Mouse (Mus musculus): Measurements from ENCODE around the gene Ogdhl.
"Not testable (repeated sequence)": the region's sequence is repeated elsewhere in the genome, so short reads cannot be mapped to it uniquely, and the experiment has no call there.

Ogdhl gene

GRCm38 (mm10) chr14:32321732-32322685 is at the start of gene Ogdhl:
TSS of gene Ogdhl (plus strand) at chr14:32322019.
- CTCF ChIA-PET = no interaction called here

GRCm38 (mm10) chr14:32301622-32302021 is 20.2 kb upstream of the Ogdhl start:
- CTCF ChIA-PET = interaction anchor here (0.7 kb wide), 1 partner anchor 129 kb away, joined by 3 read pairs; no protein-coding TSS in a partner anchor

- CTCF ChIA-PET = no interaction called here
Observed at GRCm38 (mm10) chr14:32302423-32302822, 19.4 kb upstream of the Ogdhl start.

- CTCF ChIA-PET = no interaction called here
Observed at GRCm38 (mm10) chr14:32304921-32305320, 16.9 kb upstream of the Ogdhl start.

GRCm38 (mm10) chr14:32309876-32310275 is 11.9 kb upstream of the Ogdhl start:
- CTCF ChIA-PET = no interaction called here

GRCm38 (mm10) chr14:32311381-32312035 is 10.3 kb upstream of the Ogdhl start:
- CTCF ChIA-PET = no interaction called here

GRCm38 (mm10) chr14:32317822-32318221 is 4.0 kb upstream of the Ogdhl start:
- CTCF ChIA-PET = interaction anchor here (0.5 kb wide), 1 partner anchor 47 kb away, joined by 3 read pairs; no protein-coding TSS in a partner anchor

- CTCF ChIA-PET = no interaction called here
Observed at GRCm38 (mm10) chr14:32323221-32323620, 1.4 kb downstream of the Ogdhl start.

- CTCF ChIA-PET = interaction anchor here (0.6 kb wide), 1 partner anchor 960 kb away, joined by 3 read pairs; no protein-coding TSS in a partner anchor
Observed at GRCm38 (mm10) chr14:32327366-32327765, 5.5 kb downstream of the Ogdhl start.

GRCm38 (mm10) chr14:32332515-32333445 is 11.0 kb downstream of the Ogdhl start:
- CTCF ChIA-PET = no interaction called here

- CTCF ChIA-PET = no interaction called here
Observed at GRCm38 (mm10) chr14:32336021-32336420, 14.2 kb downstream of the Ogdhl start.

GRCm38 (mm10) chr14:32336547-32336946 is 14.7 kb downstream of the Ogdhl start:
- CTCF ChIA-PET = no interaction called here

- CTCF ChIA-PET = no interaction called here
Observed at GRCm38 (mm10) chr14:32341823-32342222, 20.0 kb downstream of the Ogdhl start.

GRCm38 (mm10) chr14:32344176-32344575 is 22.4 kb downstream of the Ogdhl start:
- CTCF ChIA-PET = no interaction called here

- CTCF ChIA-PET = no interaction called here
Observed at GRCm38 (mm10) chr14:32344694-32345093, 22.9 kb downstream of the Ogdhl start.

- CTCF ChIA-PET = no interaction called here
Observed at GRCm38 (mm10) chr14:32347307-32347706, 25.5 kb downstream of the Ogdhl start.

- CTCF ChIA-PET = not testable (repeated sequence)
Observed at GRCm38 (mm10) chr14:32351181-32351920, 29.5 kb downstream of the Ogdhl start.

GRCm38 (mm10) chr14:32364359-32364758 is 42.5 kb downstream of the Ogdhl start:
- CTCF ChIA-PET = interaction anchor here (0.7 kb wide), 1 partner anchor 46 kb away, joined by 3 read pairs; no protein-coding TSS in a partner anchor

GRCm38 (mm10) chr14:32369756-32370155 is 47.9 kb downstream of the Ogdhl start:
- CTCF ChIA-PET = no interaction called here

- CTCF ChIA-PET = no interaction called here
Observed at GRCm38 (mm10) chr14:32372510-32372909, 50.7 kb downstream of the Ogdhl start.

Data from spleen, embryonic (tissue).